Mouse (Mus musculus) intestine, postnatal 0 days (tissue): ENCODE data around the gene Eml6. TPM values are rescaled to one million over a fixed set of nuclear protein-coding genes. Genes with fewer than 3 reads are reported as not detected.

Source experiments
- ATAC-seq: fragments of 200-750 bp; cut with Nextera tagmentation; 2 replicates; pipeline ENCODE4 v1.8.0; 2017; ENCODE audit warnings: mild to moderate bottlenecking, moderate TSS enrichment, moderate library complexity
- H3K27ac ChIP-seq: fragments of 300-500 bp; sonication (generic); 2 replicates; pipeline ENCODE4 v1.5.1; 2014; ENCODE audit warnings: mild to moderate bottlenecking, low read depth, low read length, moderate library complexity
- H3K27me3 ChIP-seq: fragments of 300-500 bp; sonication (generic); replicated peaks from 2 replicates; pipeline ENCODE4 v1.6.1; 2014; ENCODE audit warnings: low read length, mixed read lengths; ENCODE audit not compliant: control insufficient read depth, insufficient read depth
- H3K36me3 ChIP-seq: fragments of 300-500 bp; sonication (generic); 2 replicates; pipeline ENCODE4 v1.6.1; 2014; ENCODE audit warnings: mild to moderate bottlenecking, moderate library complexity; ENCODE audit not compliant: control insufficient read depth, insufficient read depth
- H3K4me1 ChIP-seq: fragments of 300-500 bp; sonication (generic); replicated peaks from 2 replicates; pipeline ENCODE4 v1.6.1; 2014; ENCODE audit warnings: antibody characterized with exemption, low read length, mixed read lengths; ENCODE audit not compliant: control insufficient read depth, insufficient read depth
- H3K4me2 ChIP-seq: fragments of 300-500 bp; sonication (generic); replicated peaks from 2 replicates; pipeline ENCODE4 v1.6.1; 2014; ENCODE audit warnings: low read depth, mild to moderate bottlenecking, moderate library complexity
- H3K4me3 ChIP-seq: fragments of 300-500 bp; sonication (generic); 2 replicates; pipeline ENCODE4 v1.5.1; 2014; ENCODE audit warnings: low read depth, low read length
- H3K9ac ChIP-seq: fragments of 300-500 bp; sonication (generic); 2 replicates; pipeline ENCODE4 v1.6.1; 2014; ENCODE audit warnings: mild to moderate bottlenecking, low read depth, low read length
- H3K9me3 ChIP-seq: fragments of 300-500 bp; sonication (generic); 2 replicates; pipeline ENCODE4 v1.6.1; 2016; ENCODE audit warnings: mixed run types; ENCODE audit not compliant: control insufficient read depth
- CTCF ChIP-seq: sonication (generic); IDR thresholded peaks from 2 replicates; pipeline ENCODE4 v1.5.1; 2016; ENCODE audit warnings: low read depth, mild to moderate bottlenecking, control low read depth, antibody characterized with exemption, moderate library complexity
- WGBS: fragments of 180-500 bp; shearing (Covaris S2); extraction: QIAGEN DNeasy Blood & Tissue Kit; methylation state at CpG from one replicate; pipeline ENCODE4 v1.1.7; 2014; 5-methylcytosine and 5-hydroxymethylcytosine counted together
- polyA plus RNA-seq: library from polyadenylated mRNA; unstranded; fragments of >200 nt; fragmentation: Nextera tagmentation; extraction: Ambion mirVana; gene quantifications from 2 replicates; pipeline ENCODE4 v1.2.1, GENCODE M21; 2015

Gene Eml6
- polyA plus RNA-seq, 1 experiment from 2014 or later = 0.46 TPM

GRCm38 (mm10) chr11:29714114-29714513, 311.7 kb downstream of the Eml6 start:
- Histone ChIP-seq H3K4me2 (no peak overlapping the region), H3K36me3 (no peaks in the 10 kb centered on the region), H3K27me3 (no peaks in the 10 kb centered on the region), H3K4me3 (no peak overlapping the region), H3K27ac (no peak overlapping the region), H3K9ac (no peak overlapping the region), H3K4me1 (0 out of 2 replicates have a peak, but pooled peaks cover 4% of the 10 kb centered on the region), H3K9me3 (no peaks in the 10 kb centered on the region)
- no peak for ATAC-seq
- no peak for TF ChIP-seq CTCF
- 89% methylated on average over 7 of the region's 7 CpGs for WGBS

- no peak overlapping the region for H3K27ac ChIP-seq
- H3K9me3 ChIP-seq = no peaks in the 10 kb centered on the region
- no peak overlapping the region for H3K4me3 ChIP-seq
- peak; percentile 62 for TF ChIP-seq CTCF
- no peaks in the 10 kb centered on the region for H3K27me3 ChIP-seq
- no peaks in the 10 kb centered on the region; the same call in 1 of the 2 replicates for H3K4me1 ChIP-seq
- H3K9ac ChIP-seq = no peak overlapping the region
- peaks cover 3% of the 10 kb centered on the region; the same call in 1 of the 2 replicates for H3K36me3 ChIP-seq
- H3K4me2 ChIP-seq = no peak overlapping the region
- no peak for ATAC-seq
Observed at GRCm38 (mm10) chr11:29709512-29709911, 316.3 kb downstream of the Eml6 start.

GRCm38 (mm10) chr11:29706845-29707244, 319.0 kb downstream of the Eml6 start:
- Histone ChIP-seq H3K27ac (no peak overlapping the region), H3K36me3 (peaks cover 3% of the 10 kb centered on the region; the same call in 1 of the 2 replicates), H3K9me3 (no peaks in the 10 kb centered on the region), H3K27me3 (no peaks in the 10 kb centered on the region), H3K4me2 (no peak overlapping the region), H3K4me3 (no peak overlapping the region), H3K9ac (no peak overlapping the region), H3K4me1 (no peaks in the 10 kb centered on the region; the same call in 1 of the 2 replicates)
- WGBS = 90% methylated on average over 4 of the region's 4 CpGs
- no peak for TF ChIP-seq CTCF
- no peak for ATAC-seq

GRCm38 (mm10) chr11:29705263-29705662, 320.6 kb downstream of the Eml6 start:
- no peak for ATAC-seq
- H3K9me3 ChIP-seq = no peaks in the 10 kb centered on the region
- peaks cover 3% of the 10 kb centered on the region; the same call in 1 of the 2 replicates for H3K36me3 ChIP-seq
- H3K9ac ChIP-seq = no peak overlapping the region
- H3K27ac ChIP-seq = no peak overlapping the region
- H3K4me2 ChIP-seq = no peak overlapping the region
- no peak overlapping the region for H3K4me3 ChIP-seq
- no peaks in the 10 kb centered on the region; the same call in 1 of the 2 replicates for H3K4me1 ChIP-seq
- no peaks in the 10 kb centered on the region for H3K27me3 ChIP-seq
- TF ChIP-seq CTCF = no peak

- TF ChIP-seq CTCF = no peak
- Histone ChIP-seq H3K4me2 (no peak overlapping the region), H3K9ac (no peak overlapping the region), H3K36me3 (peaks cover 3% of the 10 kb centered on the region; the same call in 1 of the 2 replicates), H3K27ac (no peak overlapping the region; the same call in 1 of the 2 replicates), H3K9me3 (no peaks in the 10 kb centered on the region), H3K27me3 (no peaks in the 10 kb centered on the region), H3K4me3 (no peak overlapping the region), H3K4me1 (no peaks in the 10 kb centered on the region; the same call in 1 of the 2 replicates)
- ATAC-seq = no peak
- 79% methylated on average over 3 of the region's 3 CpGs for WGBS
Observed at GRCm38 (mm10) chr11:29702721-29703120, 323.1 kb downstream of the Eml6 start.

GRCm38 (mm10) chr11:29694754-29695153, 331.1 kb downstream of the Eml6 start:
- H3K27me3 ChIP-seq = no peaks in the 10 kb centered on the region
- no peak for TF ChIP-seq CTCF
- peak overlapping the region; percentile 65; the same call in 1 of the 2 replicates for H3K4me2 ChIP-seq
- no peaks in the 10 kb centered on the region for H3K36me3 ChIP-seq
- no peaks in the 10 kb centered on the region; the same call in 1 of the 2 replicates for H3K4me1 ChIP-seq
- H3K4me3 ChIP-seq = peak overlapping the region; percentile 96; the same call in 1 of the 2 replicates
- no peak overlapping the region for H3K27ac ChIP-seq
- H3K9ac ChIP-seq = no peak overlapping the region
- no peaks in the 10 kb centered on the region for H3K9me3 ChIP-seq
- ATAC-seq = no peak
